Mouse (Mus musculus) R1 (cell line): ENCODE measurements around the gene Nt5c2.

Source experiments
- DNase-seq: peaks from one replicate; pipeline ENCODE4 v3.0.0-alpha.2; 2018; ENCODE audit warnings: low read depth, low spot score

The Nt5c2 gene

GRCm38 (mm10) chr19:46929044-46929587, 85.8 kb downstream of the Nt5c2 start:
- no peak for DNase-seq

GRCm38 (mm10) chr19:46928136-46928535, 86.8 kb downstream of the Nt5c2 start:
- no peak for DNase-seq

- no peak for DNase-seq
These were observed 88.0 kb downstream of the Nt5c2 start for GRCm38 (mm10) chr19:46926951-46927350.

- DNase-seq: peak; percentile 15
These were observed 88.6 kb downstream of the Nt5c2 start for GRCm38 (mm10) chr19:46926357-46926756.

GRCm38 (mm10) chr19:46920571-46920970, 94.4 kb downstream of the Nt5c2 start:
- DNase-seq: no peak

GRCm38 (mm10) chr19:46915406-46916080, 99.4 kb downstream of the Nt5c2 start:
- DNase-seq: peak; percentile 90

- DNase-seq: no peak
These were observed 101.3 kb downstream of the Nt5c2 start for GRCm38 (mm10) chr19:46913626-46914025.

- no peak for DNase-seq
These were observed 103.5 kb downstream of the Nt5c2 start for GRCm38 (mm10) chr19:46911492-46911891.

- DNase-seq: no peak
These were observed 106.0 kb downstream of the Nt5c2 start for GRCm38 (mm10) chr19:46908977-46909376.

GRCm38 (mm10) chr19:46908207-46908606, 106.7 kb downstream of the Nt5c2 start:
- DNase-seq: no peak

GRCm38 (mm10) chr19:46905971-46906370, 109.0 kb downstream of the Nt5c2 start:
- no peak for DNase-seq

- no peak for DNase-seq
These were observed 109.6 kb downstream of the Nt5c2 start for GRCm38 (mm10) chr19:46905383-46905782.

- DNase-seq: no peak
These were observed 110.0 kb downstream of the Nt5c2 start for GRCm38 (mm10) chr19:46904907-46905306.

GRCm38 (mm10) chr19:46903379-46903778, 111.6 kb downstream of the Nt5c2 start:
- DNase-seq: no peak

GRCm38 (mm10) chr19:46901323-46901722, 113.6 kb downstream of the Nt5c2 start:
- DNase-seq: no peak

GRCm38 (mm10) chr19:46900786-46901185, 114.2 kb downstream of the Nt5c2 start:
- DNase-seq: no peak

GRCm38 (mm10) chr19:46899871-46900270, 115.1 kb downstream of the Nt5c2 start:
- no peak for DNase-seq

- no peak for DNase-seq
These were observed 115.6 kb downstream of the Nt5c2 start for GRCm38 (mm10) chr19:46899306-46899705.

GRCm38 (mm10) chr19:46898222-46898621, 116.7 kb downstream of the Nt5c2 start:
- DNase-seq: no peak

- DNase-seq: peak; percentile 56
These were observed 117.8 kb downstream of the Nt5c2 start for GRCm38 (mm10) chr19:46897135-46897534.

- no peak for DNase-seq
These were observed 121.5 kb downstream of the Nt5c2 start for GRCm38 (mm10) chr19:46893484-46893883.

- no peak for DNase-seq
These were observed 122.1 kb downstream of the Nt5c2 start for GRCm38 (mm10) chr19:46892856-46893255.

GRCm38 (mm10) chr19:46890657-46891056, 124.3 kb downstream of the Nt5c2 start:
- DNase-seq: no peak

GRCm38 (mm10) chr19:46889666-46890065, 125.3 kb downstream of the Nt5c2 start:
- no peak for DNase-seq
